Mouse (Mus musculus): ENCODE measurements around the gene Prickle3.

DNA sequence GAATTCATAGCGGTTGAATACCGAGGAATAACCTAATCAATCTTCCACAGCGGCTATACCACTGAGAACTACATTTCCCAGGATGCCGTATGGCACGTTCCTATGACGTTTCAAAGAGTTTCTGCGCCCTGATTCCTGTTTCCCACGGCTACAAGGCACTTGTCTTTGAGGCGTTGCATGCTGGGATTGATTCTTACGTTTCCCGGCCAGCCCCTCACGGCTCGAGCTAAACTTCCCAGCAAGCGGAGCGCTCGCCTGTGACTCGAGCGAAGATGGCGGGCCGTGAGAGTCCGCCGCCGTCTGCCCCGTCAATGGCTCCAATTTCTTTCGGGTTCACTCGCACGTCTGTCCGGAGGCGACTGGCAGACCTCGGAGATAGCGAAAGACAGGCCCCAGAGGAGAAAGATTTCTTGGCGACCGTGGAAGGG is 39.9 kb downstream of the Prickle3 start, which contains the start of gene Gpkow:
- TF ChIP-seq CTCF (IDR thresholded peaks at IDR 0.05; ENCODE audit: borderline replicate concordance, insufficient read depth, low read length) = no peak
- TF ChIP-seq POLR2A (IDR thresholded peaks at IDR 0.05; ENCODE audit: low read depth, low read length) = peak; percentile 63
